Mouse (Mus musculus): ENCODE results near the gene Gm20390. TPM values are rescaled to one million over a fixed set of nuclear protein-coding genes. Genes with fewer than 3 reads are reported as not detected.

Gene Gm20390
- total RNA-seq (2021), result 10 to 100 TPM; 45.3 to 56.6 TPM

- DNase-seq, result peak; percentile 98
Observed at GRCm38 (mm10) chr11:93968005-93968847, at the start of gene Gm20390, which contains the start of gene Nme1. Gene Gm20390 (minus strand): TSS chr11:93968293. Gene Nme1 (minus strand): TSS chr11:93968521.

GRCm38 (mm10) chr11:94003346-94003745, 35.3 kb upstream of the Gm20390 start:
- DNase-seq, result no peak

- no peak for DNase-seq
Observed at GRCm38 (mm10) chr11:93999276-93999675, 31.2 kb upstream of the Gm20390 start.

- DNase-seq, result peak; percentile 46
Observed at GRCm38 (mm10) chr11:93997141-93997775, 29.2 kb upstream of the Gm20390 start.

- DNase-seq, result peak; percentile 52
Observed at GRCm38 (mm10) chr11:93996306-93997140, 28.4 kb upstream of the Gm20390 start.

- DNase-seq, result peak; percentile 95
Observed at GRCm38 (mm10) chr11:93995720-93996305, 27.7 kb upstream of the Gm20390 start, which contains the start of gene Spag9. Gene Spag9 (plus strand): TSS chr11:93996091.

GRCm38 (mm10) chr11:93995111-93995719, 27.1 kb upstream of the Gm20390 start:
- peak; percentile 86 for DNase-seq

- no peak for DNase-seq
Observed at GRCm38 (mm10) chr11:93994531-93994930, 26.4 kb upstream of the Gm20390 start.

- DNase-seq, result peak; percentile 50
Observed at GRCm38 (mm10) chr11:93988328-93989062, 20.4 kb upstream of the Gm20390 start.

GRCm38 (mm10) chr11:93987625-93988327, 19.7 kb upstream of the Gm20390 start:
- DNase-seq, result peak; percentile 48

- no peak for DNase-seq
Observed at GRCm38 (mm10) chr11:93987026-93987425, 18.9 kb upstream of the Gm20390 start.

- no peak for DNase-seq
Observed at GRCm38 (mm10) chr11:93986298-93986697, 18.2 kb upstream of the Gm20390 start.

- DNase-seq, result no peak
Observed at GRCm38 (mm10) chr11:93985265-93985664, 17.2 kb upstream of the Gm20390 start.

- no peak for DNase-seq
Observed at GRCm38 (mm10) chr11:93984619-93985018, 16.5 kb upstream of the Gm20390 start.

- DNase-seq, result no peak
Observed at GRCm38 (mm10) chr11:93979502-93980049, 11.5 kb upstream of the Gm20390 start.

GRCm38 (mm10) chr11:93972951-93973350, 4.9 kb upstream of the Gm20390 start:
- no peak for DNase-seq

- no peak for DNase-seq
Observed at GRCm38 (mm10) chr11:93969799-93970198, 1.7 kb upstream of the Gm20390 start.

GRCm38 (mm10) chr11:93969171-93969570, 1.1 kb upstream of the Gm20390 start:
- DNase-seq, result no peak

GRCm38 (mm10) chr11:93968848-93969128, 695 bp upstream of the Gm20390 start:
- no peak for DNase-seq

GRCm38 (mm10) chr11:93967381-93967780, 712 bp downstream of the Gm20390 start:
- no peak for DNase-seq
